Mouse (Mus musculus) limb, embryonic 15.5 days (tissue): ENCODE data around the gene Fam122c. TPM values are rescaled to one million over a fixed set of nuclear protein-coding genes. Genes with fewer than 3 reads are reported as not detected.
"Not testable (repeated sequence)": the region's sequence is repeated elsewhere in the genome, so short reads cannot be mapped to it uniquely, and the experiment has no call there.

ENCODE experiments used
- ATAC-seq: fragments of 200-750 bp; cut with Nextera tagmentation; 2 replicates; pipeline ENCODE4 v1.8.0; 2017; ENCODE audit warnings: low read depth, moderate TSS enrichment; ENCODE audit not compliant: insufficient number of reproducible peaks, low FRiP score, low TSS enrichment
- H3K27ac ChIP-seq: fragments of 300-500 bp; sonication (generic); 2 replicates; pipeline ENCODE4 v1.5.1; 2015; ENCODE audit warnings: moderate library complexity, mild to moderate bottlenecking, inconsistent platforms
- H3K27me3 ChIP-seq: fragments of 300-500 bp; sonication (generic); 2 replicates; pipeline ENCODE4 v1.6.1; 2015; ENCODE audit warnings: inconsistent platforms
- H3K36me3 ChIP-seq: fragments of 300-500 bp; sonication (generic); 2 replicates; pipeline ENCODE4 v1.6.1; 2015; ENCODE audit warnings: inconsistent platforms
- H3K4me1 ChIP-seq: fragments of 300-500 bp; sonication (generic); 2 replicates; pipeline ENCODE4 v1.6.1; 2015; ENCODE audit warnings: inconsistent platforms
- H3K4me2 ChIP-seq: fragments of 300-500 bp; sonication (generic); 2 replicates; pipeline ENCODE4 v1.6.1; 2015; ENCODE audit warnings: mild to moderate bottlenecking, inconsistent platforms
- H3K4me3 ChIP-seq: fragments of 300-500 bp; sonication (generic); 2 replicates; pipeline ENCODE4 v1.5.1; 2015; ENCODE audit warnings: mild to moderate bottlenecking, inconsistent platforms
- H3K9ac ChIP-seq: fragments of 300-500 bp; sonication (generic); 2 replicates; pipeline ENCODE4 v1.6.1; 2015; ENCODE audit warnings: inconsistent platforms
- H3K9me3 ChIP-seq: fragments of 300-500 bp; sonication (generic); 2 replicates; pipeline ENCODE4 v1.6.1; 2016; ENCODE audit warnings: inconsistent platforms
- WGBS: fragments of 180-500 bp; shearing (Covaris S2); methylation state at CpG from one replicate; pipeline ENCODE4 v1.1.7; 2015; 5-methylcytosine and 5-hydroxymethylcytosine counted together
- polyA plus RNA-seq: library from polyadenylated mRNA; unstranded; fragments of >200 nt; fragmentation: Nextera tagmentation; extraction: Ambion mirVana; gene quantifications from 2 replicates; pipeline ENCODE4 v1.2.1, GENCODE M21; 2015

Fam122c gene
- polyA plus RNA-seq, 1 experiment from 2014 or later = not detected

DNA sequence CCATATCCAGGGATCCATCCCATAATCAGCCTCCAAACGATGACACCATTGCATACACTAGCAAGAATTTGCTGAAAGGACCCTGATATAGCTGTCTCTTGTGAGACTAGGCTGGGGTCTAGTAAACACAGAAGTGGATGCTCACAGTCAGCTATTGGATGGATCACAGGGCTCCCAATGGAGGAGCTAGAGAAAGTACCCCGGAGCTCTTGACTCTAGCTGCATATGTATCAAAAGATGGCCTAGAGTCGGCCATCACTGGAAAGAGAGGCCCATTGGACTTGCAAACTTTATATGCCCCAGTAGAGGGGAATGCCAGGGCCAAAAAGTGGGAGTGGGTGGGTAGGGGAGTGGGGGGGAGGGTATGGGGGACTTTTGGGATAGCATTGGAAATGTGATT is 1.6 kb upstream of the Fam122c start:
- 82% methylated on average over 3 of the region's 3 CpGs for WGBS
- H3K4me2 ChIP-seq, H3K4me3 ChIP-seq, H3K9me3 ChIP-seq, H3K9ac ChIP-seq, ATAC-seq, H3K27ac ChIP-seq, H3K36me3 ChIP-seq, H3K4me1 ChIP-seq, H3K27me3 ChIP-seq: not testable (repeated sequence)

DNA sequence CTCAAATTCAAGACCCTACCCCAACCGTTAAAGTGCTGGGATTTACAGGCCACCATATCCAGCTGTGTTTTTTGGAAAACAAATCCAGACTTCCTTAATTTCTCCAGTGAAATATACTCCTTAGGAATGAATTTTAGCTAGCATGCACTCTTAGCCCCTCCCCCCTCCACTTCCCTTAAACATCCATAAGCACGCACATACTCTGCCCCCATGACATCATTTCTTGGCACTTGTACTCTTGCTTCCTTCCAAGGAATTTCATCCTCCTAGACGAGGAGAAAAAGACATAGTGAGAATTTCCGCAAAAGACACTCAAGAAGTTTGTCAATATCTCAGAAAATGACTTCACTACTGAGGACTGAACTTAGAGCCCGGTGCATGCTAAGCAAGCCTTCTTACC is 14.7 kb downstream of the Fam122c start:
- no peak overlapping the region for H3K4me3 ChIP-seq
- H3K4me1 ChIP-seq = no peaks in the 10 kb centered on the region
- no peaks in the 10 kb centered on the region for H3K9me3 ChIP-seq
- no peaks in the 10 kb centered on the region for H3K36me3 ChIP-seq
- no peak overlapping the region for H3K9ac ChIP-seq
- H3K27ac ChIP-seq = peak overlapping the region; percentile 40; the same call in 1 of the 2 replicates
- H3K27me3 ChIP-seq = no peaks in the 10 kb centered on the region
- H3K4me2 ChIP-seq = no peak overlapping the region
- 56% methylated on average over 5 of the region's 5 CpGs for WGBS
- no peak for ATAC-seq

GRCm38 (mm10) chrX:53320564-53320963 is 47.3 kb downstream of the Fam122c start:
- 65% methylated on average over 2 of the region's 2 CpGs for WGBS
- Histone ChIP-seq H3K9me3 (no peaks in the 10 kb centered on the region), H3K4me2 (no peak overlapping the region), H3K27ac (no peak overlapping the region), H3K4me1 (no peaks in the 10 kb centered on the region), H3K4me3 (no peak overlapping the region), H3K9ac (no peak overlapping the region), H3K27me3 (no peaks in the 10 kb centered on the region), H3K36me3 (no peaks in the 10 kb centered on the region)
- no peak for ATAC-seq

GRCm38 (mm10) chrX:53321111-53321510 is 47.9 kb downstream of the Fam122c start:
- H3K4me3 ChIP-seq = no peak overlapping the region
- H3K36me3 ChIP-seq = no peaks in the 10 kb centered on the region
- WGBS = 76% methylated on average over 4 of the region's 4 CpGs
- no peak for ATAC-seq
- no peaks in the 10 kb centered on the region for H3K4me1 ChIP-seq
- no peaks in the 10 kb centered on the region for H3K27me3 ChIP-seq
- H3K4me2 ChIP-seq = no peak overlapping the region
- no peaks in the 10 kb centered on the region for H3K9me3 ChIP-seq
- no peak overlapping the region for H3K9ac ChIP-seq
- H3K27ac ChIP-seq = no peak overlapping the region

DNA sequence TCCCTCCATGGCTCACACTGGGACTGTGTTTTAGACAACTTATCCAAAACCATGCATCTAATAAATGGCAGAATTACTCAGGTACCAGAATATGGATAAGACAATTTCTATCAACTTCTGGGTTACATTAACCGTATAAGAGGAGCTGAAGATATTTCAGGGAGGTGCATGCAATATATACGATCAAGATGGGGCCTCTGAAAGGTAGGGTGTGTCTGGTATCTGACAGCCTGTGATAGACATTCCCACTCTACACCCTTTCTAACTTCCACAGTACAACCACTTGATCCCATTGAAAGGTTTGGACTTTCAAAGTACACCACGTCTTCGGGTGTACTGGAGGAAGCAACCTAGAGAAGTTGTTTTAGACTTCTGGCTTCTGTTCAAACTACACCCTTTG is 57.2 kb downstream of the Fam122c start:
- no peak for ATAC-seq
- Histone ChIP-seq H3K4me2 (no peak overlapping the region), H3K9me3 (no peaks in the 10 kb centered on the region), H3K9ac (no peak overlapping the region), H3K4me3 (no peak overlapping the region), H3K4me1 (no peaks in the 10 kb centered on the region), H3K36me3 (no peaks in the 10 kb centered on the region), H3K27ac (no peak overlapping the region), H3K27me3 (no peaks in the 10 kb centered on the region)
- WGBS = 88% methylated on average over 4 of the region's 4 CpGs

DNA sequence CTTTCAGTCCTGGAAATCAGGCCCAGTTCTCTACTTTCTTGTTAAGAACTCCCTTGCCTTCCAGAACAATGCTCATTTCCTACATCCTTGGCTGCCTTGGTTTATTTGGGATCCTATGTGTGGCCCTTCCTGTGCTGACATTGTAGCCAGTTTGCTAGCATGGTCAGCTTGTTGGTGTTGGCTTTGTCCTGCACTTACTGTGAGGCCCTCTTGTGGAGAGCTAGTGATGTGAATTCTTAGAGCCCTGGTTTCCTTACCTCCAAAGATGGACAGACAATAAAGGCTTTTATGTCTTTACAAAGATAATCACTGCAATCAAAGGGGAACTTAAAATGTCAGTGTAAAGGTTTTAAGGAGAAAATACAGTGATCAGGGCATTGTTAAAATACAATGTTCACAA is 64.1 kb downstream of the Fam122c start:
- H3K4me3 ChIP-seq = no peak overlapping the region
- no peak overlapping the region for H3K4me2 ChIP-seq
- no peaks in the 10 kb centered on the region for H3K4me1 ChIP-seq
- no peaks in the 10 kb centered on the region for H3K36me3 ChIP-seq
- H3K27ac ChIP-seq = no peak overlapping the region
- H3K9me3 ChIP-seq = no peaks in the 10 kb centered on the region
- H3K27me3 ChIP-seq = no peaks in the 10 kb centered on the region
- H3K9ac ChIP-seq = no peak overlapping the region
- ATAC-seq = no peak

DNA sequence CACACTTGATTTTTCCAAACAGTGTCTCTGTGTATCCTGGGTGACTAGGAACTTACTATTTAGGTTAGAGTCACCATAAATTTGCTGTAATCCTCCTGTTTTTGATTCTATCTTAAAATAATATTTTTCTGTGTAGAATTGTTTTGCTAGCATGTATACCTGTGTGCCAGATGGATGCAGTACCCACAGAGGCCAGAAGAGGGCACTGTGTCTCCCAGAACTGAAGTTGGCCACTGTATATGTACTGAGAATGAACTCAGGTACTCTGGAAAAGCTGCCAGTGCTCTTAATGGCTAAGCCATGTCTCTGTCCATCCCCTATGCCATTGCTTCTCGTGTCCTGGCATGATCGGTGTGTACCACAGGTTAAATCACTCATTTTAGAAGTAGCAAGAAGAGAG is 68.3 kb downstream of the Fam122c start:
- 60% methylated on average over 2 of the region's 2 CpGs for WGBS
- ATAC-seq = no peak

DNA sequence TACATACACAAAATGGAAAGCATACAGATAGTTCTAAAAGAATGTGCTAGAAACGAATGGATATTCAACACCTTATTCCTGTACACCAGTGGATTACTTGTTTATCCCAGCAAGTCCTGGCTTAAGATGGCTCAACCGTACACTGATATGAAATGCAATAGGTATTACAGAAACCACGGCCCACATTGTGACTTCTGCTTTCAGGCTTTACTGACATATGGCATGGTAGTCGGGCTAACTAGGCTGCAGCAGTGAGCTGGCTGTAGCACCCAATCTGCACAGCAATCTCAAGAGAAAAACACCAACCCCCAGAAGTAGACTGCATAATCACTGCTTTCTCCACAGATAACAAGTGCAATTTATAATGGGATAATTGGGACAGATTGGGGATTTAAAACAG is 75.2 kb downstream of the Fam122c start:
- no peak overlapping the region for H3K27ac ChIP-seq
- H3K4me1 ChIP-seq = no peaks in the 10 kb centered on the region
- H3K9me3 ChIP-seq = no peaks in the 10 kb centered on the region
- no peak overlapping the region for H3K4me3 ChIP-seq
- 80% methylated on average over 4 of the region's 4 CpGs for WGBS
- peaks cover 6% of the 10 kb centered on the region; the same call in 1 of the 2 replicates for H3K36me3 ChIP-seq
- H3K4me2 ChIP-seq = no peak overlapping the region
- no peak for ATAC-seq
- H3K27me3 ChIP-seq = no peaks in the 10 kb centered on the region
- no peak overlapping the region for H3K9ac ChIP-seq

More for the DNA sequence above, 68.3 kb downstream of the Fam122c start:
- Histone ChIP-seq H3K27me3 (no peaks in the 10 kb centered on the region), H3K4me3 (no peak overlapping the region), H3K27ac (no peak overlapping the region), H3K9me3 (no peaks in the 10 kb centered on the region), H3K4me2 (no peak overlapping the region), H3K36me3 (no peaks in the 10 kb centered on the region), H3K9ac (no peak overlapping the region), H3K4me1 (no peaks in the 10 kb centered on the region)

GRCm38 (mm10) chrX:53364668-53365383 is 91.6 kb downstream of the Fam122c start:
- Histone ChIP-seq H3K4me3 (no peak overlapping the region), H3K9ac (no peak overlapping the region), H3K9me3 (no peaks in the 10 kb centered on the region), H3K27me3 (no peaks in the 10 kb centered on the region), H3K27ac (no peak overlapping the region), H3K36me3 (no peaks in the 10 kb centered on the region), H3K4me1 (no peaks in the 10 kb centered on the region), H3K4me2 (no peak overlapping the region)
- 71% methylated on average over 7 of the region's 7 CpGs for WGBS
- no peak for ATAC-seq

GRCm38 (mm10) chrX:53369534-53370365 is 96.5 kb downstream of the Fam122c start:
- no peaks in the 10 kb centered on the region for H3K4me1 ChIP-seq
- peak overlapping the region; percentile 52 for H3K9ac ChIP-seq
- no peaks in the 10 kb centered on the region for H3K9me3 ChIP-seq
- peak overlapping the region; percentile 78 for H3K27ac ChIP-seq
- H3K36me3 ChIP-seq = no peaks in the 10 kb centered on the region
- no peaks in the 10 kb centered on the region for H3K27me3 ChIP-seq
- peak overlapping the region; percentile 57 for H3K4me3 ChIP-seq
- peak; percentile 69 for ATAC-seq
- H3K4me2 ChIP-seq = peak overlapping the region; percentile 54
- 26% methylated on average over 24 of the region's 25 CpGs for WGBS

- WGBS = 21% methylated on average over 14 of the region's 15 CpGs
- peak; percentile 92 for ATAC-seq
- no peaks in the 10 kb centered on the region for H3K4me1 ChIP-seq
- H3K27ac ChIP-seq = peak within 1 kb of the TSS; percentile 78
- peak within 1 kb of the TSS; percentile 54 for H3K4me2 ChIP-seq
- no peaks in the 10 kb centered on the region for H3K27me3 ChIP-seq
- no peaks in the 10 kb centered on the region for H3K9me3 ChIP-seq
- H3K9ac ChIP-seq = peak within 1 kb of the TSS; percentile 52
- H3K36me3 ChIP-seq = no peaks in the 10 kb centered on the region
- H3K4me3 ChIP-seq = peak within 1 kb of the TSS; percentile 57
Observed at GRCm38 (mm10) chrX:53370366-53370740, 97.1 kb downstream of the Fam122c start, which contains the start of gene Mospd1. Mospd1 (minus strand) TSS chrX:53370502.
